Mouse (Mus musculus): Measurements from ENCODE around the gene Nsg1.

DNA sequence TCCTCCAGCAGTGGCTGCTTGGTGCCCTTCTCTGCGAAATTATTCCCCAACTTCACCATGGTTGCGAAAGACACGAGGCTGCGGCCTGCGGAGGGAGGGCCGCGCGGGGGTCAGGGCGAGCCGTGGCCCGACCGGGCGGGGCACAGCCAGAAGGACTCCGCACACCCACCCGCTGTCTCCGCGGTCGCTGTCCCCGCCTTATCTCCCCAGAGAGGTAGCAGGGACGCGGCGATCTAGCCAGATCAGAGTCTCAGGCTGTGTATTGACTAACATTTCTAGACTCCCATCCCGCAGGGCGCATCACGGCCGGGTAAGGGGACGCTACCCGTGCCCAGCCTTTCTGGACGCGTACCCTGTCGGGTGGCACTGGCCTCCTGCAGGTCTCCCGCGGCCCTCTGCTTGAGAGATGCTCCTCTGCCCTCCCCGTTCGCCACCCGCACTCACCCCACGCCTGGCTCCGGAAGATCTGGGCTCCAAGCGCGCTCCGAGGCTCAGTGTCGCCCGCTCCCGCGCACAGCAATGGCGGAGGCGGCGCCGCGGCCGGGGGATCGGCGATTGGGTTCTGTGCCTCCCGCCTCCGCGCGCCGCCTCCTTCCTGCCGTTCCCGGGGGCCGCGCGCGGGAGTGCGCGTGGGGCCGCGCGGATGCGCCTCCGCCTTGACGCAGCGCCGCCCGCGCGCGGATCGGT is 617 bp downstream of the Nsg1 start:
- TF ChIP-seq CTCF (IDR thresholded peaks at IDR 0.05; ENCODE audit: low read depth) (no peak), EP300 (optimal IDR thresholded peaks at IDR 0.05) (no peak)

All from stomach, postnatal 0 days (tissue).